Mouse (Mus musculus) MEL-GATA-1-ER (cell line): Measurements from ENCODE around the gene Neurod4.
A peak's percentile ranks its signal among the peaks of the same experiment; 100 is the strongest.
"Not testable (repeated sequence)": the region's sequence is repeated elsewhere in the genome, so short reads cannot be mapped to it uniquely, and the experiment has no call there.

Source experiments
- DNase-seq: peaks from one replicate; pipeline ENCODE4 v3.0.0-alpha.2; 2012; ENCODE audit warnings: low read depth; ENCODE audit errors: extremely low read depth

Neurod4 gene

DNA sequence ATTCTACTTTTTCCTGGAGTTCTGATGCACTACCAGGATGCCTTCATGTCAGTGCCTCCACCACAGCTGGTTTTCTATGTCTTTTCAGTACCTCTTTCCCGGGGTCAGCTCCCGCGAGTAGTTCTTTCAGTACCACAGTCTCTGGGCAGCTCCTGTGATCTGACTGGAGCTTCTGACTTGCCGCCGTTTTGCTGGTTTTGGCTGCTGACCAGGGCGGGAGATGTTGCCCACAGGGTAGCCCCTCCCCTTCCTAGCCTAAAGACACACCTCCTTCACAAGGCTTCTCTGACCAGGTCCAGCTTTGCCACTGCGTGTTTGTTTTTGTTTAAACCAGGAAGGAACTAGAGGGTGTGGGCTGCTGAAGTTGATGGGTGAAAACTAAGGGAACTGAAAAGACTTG lies at the start of gene Neurod4:
Gene Neurod4, minus strand, starts transcription at position 175 of the 400 bp plus-strand sequence.
- peak; percentile 1 for DNase-seq

DNA sequence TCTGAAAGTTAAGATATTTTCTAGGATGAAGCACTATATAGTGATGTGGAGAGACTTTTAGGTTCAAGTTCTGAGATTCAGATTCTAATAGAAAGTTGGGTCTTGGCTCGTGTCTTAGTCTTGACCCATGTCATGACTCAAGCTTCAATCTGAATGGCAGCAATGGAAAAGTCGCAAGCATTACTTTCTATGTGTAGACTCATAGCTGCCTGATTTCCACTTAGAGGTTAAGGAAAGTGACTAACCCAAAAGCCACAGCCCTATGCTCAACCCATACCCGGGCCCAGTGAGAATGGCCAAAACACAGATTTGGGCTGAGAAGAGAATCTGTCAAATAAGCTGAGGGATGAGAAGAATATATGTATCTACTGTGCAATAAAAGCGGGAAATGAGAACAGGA lies 44.2 kb upstream of the Neurod4 start:
- DNase-seq, result no peak

DNA sequence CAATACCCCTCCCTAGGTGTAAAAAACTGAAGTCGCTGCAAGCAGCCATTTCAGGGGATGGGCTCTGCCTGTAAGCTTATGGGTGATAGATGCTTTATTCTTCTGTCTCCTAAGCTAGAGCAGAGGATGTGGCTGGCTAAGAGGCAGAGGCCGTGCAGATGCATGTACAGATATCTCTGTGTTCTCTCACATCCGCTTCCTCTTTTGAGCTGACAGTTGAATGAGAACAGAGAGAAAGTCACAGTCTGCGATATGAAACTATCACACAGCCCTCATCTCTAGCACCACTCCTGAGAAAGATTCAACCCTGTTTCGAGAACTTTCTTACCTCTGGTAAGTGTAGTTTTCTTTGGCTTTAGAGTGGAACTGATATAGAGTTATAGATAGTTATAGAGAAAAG lies 42.6 kb upstream of the Neurod4 start, which contains the start of gene Tespa1:
Gene Tespa1, plus strand, starts transcription at position 234 of the 400 bp plus-strand sequence.
- peak; percentile 93 for DNase-seq

DNA sequence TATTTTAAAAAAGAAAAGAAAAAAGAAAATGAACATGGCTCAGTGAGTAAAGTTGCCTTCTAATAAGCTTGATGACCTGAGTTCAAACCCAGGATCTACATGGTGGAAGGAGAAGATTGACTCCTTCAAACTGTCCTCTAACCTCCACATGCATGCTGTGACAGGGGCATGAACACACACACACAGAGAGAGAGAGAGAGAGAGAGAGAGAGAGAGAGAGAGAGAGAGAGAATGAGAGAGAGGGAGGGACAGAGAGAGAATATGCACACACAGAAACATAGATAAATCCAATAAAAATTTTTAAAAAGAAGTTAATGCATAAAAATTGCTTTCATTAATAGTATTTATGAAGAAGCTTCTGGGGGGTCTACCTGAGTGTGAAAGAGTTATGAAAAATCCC lies 42.0 kb upstream of the Neurod4 start:
- DNase-seq, result no peak

DNA sequence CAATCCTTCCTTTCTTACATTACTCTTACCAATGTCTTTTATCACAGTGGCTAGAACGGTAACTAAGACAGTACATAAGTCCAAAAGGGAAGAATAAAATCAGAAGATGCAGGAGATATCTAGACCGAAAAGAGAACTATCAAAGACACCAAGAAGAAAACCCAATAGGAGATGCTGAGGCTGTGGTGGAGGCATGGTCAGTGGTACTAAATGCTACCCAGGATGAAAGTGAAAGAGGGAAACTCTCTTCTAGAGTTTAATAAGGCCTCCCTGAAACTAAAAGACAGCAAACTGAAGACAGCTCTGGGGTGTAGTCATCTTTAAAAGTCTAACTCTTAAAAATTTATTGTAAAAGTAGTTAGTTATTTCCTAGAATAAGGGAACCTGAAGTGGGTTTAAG lies 40.7 kb upstream of the Neurod4 start:
- DNase-seq, result no peak

DNA sequence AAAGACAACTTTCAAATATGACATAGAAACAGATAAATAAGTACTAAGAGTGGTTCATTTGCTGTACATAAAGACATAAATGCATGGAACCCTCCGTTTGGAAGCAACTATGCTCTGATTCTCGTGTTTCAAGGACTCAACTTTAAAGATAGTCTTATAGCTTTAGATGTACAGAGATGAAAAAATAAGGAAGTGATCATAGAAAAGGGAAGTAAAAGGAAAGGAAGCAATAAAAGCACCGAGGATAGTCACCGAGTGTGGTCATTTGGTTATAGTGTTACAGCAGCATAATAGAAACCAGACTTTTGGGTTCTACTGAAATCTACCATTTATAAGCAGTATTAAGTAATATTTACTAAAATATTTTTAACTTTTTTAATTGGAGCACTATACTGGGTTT lies 38.7 kb upstream of the Neurod4 start:
- peak; percentile 81 for DNase-seq

DNA sequence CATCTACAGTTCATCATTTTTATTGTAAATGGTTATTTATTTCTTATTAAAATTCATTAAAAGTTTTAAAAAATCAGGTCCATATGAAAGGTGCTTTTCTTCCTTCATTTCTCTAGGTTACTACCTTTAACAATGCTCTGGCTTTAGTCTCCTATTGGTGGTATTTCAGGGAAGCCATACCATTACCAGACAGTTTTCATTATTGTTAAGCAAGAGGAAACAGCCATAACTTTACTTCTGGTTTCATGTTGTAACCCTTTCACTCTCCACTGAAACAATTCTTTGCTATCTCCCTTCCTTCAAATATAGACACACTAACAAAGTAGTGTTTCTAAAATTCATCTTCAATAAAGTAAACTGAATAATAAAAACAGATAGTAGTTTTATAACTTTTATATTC lies 35.8 kb upstream of the Neurod4 start:
- DNase-seq, result no peak

DNA sequence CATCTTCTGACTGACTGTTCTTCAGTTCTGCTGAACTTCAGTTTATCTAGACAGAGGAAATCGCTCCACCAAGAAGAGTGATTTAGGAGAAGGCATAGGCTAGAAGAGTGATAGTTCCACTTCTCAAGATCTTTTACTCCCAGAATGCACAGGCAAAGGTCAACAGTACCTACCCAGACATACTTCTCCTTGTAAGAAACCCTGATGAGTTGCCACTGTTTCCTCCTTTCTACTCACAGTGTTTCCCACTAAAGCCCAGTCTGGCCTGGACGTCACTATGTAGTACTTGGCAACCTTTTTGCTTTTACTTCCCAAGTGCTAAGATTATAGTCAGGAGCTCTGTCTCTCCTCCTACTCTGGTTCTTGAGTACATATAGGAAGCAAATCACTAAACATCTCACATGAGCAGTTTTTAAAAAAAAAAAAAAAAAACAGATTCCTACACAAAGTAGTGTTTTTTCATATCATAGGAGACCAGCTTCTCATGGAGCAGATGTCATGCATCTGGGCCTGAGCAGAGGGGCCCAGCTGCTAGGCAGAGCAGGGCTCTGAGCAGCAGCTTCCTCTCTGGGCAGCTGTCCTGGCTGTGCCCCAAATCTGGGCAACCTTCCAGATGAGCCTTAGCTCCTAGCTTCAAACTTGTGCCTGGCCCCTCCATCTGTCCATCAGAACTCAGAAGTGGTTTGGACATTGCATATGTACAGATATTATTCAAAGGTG lies 34.2 kb upstream of the Neurod4 start:
- no peak for DNase-seq

DNA sequence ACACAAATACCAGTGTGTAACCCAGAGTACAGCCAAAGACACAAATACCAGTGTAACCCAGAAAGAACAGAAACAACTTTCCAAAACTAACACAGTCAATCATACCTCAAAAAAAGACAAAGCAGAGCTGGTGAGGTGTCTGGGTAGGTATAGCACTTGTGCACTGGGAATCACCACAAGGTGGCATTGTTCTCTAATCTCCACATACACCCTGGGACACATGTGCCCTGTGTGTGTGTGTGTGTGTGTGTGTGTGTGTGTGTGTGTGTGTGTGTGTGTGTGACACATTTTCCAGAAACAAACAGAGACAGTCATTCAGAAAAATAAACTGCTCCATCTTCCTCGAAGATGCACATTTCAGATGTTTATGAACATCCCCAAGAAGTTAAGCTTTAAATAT lies 33.5 kb upstream of the Neurod4 start:
- no peak for DNase-seq

DNA sequence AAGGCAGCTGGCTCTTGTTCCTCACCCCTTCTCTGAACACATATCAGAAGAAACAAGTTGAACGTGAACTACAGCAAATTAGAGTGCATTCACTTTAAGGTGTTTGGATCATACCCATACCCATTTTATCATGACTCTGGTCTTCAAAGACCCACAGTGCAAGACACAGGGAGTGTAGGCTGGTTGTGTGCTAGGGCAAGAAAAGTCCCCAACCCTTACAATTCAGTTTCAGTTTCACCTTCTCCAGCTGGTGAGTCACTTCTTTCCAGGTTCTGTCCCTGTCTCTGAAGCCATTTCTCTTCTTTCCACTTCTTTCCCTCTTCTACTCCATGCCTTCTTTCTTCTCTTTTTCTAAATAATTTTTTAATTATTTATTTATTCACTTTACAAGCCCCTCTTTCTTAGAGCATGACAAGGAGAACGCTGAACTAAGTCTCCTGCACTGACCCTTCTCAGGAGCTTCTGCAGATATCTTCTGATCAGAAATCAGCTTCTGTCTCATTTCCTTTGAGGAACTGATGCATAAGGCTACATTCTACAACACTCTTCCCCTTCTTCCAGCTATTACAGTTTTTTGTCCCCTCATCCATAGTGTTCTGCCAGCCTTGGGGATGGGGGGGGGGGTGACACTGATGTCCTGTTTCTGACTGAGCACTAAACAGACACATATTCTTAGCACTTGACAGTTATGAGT lies 31.6 kb upstream of the Neurod4 start:
- no peak for DNase-seq

DNA sequence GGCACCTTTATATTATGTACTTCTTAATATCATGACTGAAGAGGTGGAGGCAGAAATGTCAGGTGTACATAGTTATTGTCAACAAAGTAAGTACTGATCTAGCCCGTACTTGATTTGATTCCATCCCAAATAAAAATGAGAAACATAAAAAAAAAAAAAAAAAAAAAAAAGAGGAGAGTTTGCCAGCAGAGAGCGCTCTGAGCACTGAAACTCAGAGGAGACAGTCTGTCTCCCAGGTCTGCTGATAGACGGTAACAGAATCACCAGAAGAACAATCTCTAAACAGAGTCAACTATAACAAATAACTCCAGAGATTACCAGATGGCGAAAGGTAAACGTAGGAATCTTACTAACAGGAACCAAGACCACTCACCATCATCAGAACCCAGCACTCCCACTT lies 24.1 kb upstream of the Neurod4 start:
- not testable (repeated sequence) for DNase-seq

DNA sequence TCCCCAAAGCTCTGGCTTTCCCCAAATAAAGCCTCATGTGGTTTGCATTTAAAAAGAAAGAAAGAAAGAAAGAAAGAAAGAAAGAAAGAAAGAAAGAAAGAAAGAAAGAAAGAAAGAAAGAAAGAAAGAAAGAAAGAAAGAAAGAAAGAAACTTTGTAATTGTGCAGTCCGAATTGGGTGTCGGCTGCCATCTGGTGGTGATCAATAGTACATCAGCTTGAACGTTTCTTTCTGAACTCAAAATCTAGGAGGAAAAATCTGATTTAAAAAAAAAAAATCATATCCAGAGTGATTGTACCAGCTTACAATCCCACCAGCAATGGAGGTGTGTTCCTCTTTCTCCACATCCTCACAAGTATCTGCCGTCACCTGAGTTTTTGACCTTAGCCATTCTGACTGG lies 18.7 kb upstream of the Neurod4 start:
- DNase-seq, result not testable (repeated sequence)

DNA sequence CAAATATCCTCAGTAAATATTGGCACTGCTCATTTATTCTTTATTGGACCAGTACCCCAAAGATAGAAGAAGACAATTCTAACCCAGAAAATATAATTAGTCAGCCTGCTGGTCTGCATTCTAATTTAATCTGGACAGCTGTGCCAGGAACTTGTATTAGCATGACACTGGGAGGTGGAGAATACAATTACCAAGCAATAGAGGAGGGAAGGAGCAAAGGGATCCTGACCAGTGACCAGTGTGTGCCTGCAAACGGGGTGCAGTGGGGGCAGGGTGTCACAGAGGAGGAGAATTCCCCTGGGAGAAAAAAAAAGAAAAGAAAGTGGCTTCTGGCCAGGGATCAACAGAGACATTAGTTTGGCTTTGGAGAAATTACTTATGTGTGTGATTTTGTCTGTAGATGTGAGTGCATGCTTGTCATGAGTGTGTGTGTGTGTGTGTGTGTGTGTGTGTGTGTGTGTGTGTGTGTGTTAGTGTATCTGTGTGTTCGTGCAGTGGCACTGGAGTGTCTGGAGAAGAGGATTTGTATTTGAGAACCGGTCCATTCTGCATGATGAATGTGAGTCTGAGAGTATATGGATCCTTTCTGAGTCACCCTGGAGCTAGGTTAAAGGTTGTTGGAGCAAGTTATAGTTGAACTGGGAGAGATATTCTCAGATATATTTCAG lies 13.8 kb upstream of the Neurod4 start:
- DNase-seq, result no peak

DNA sequence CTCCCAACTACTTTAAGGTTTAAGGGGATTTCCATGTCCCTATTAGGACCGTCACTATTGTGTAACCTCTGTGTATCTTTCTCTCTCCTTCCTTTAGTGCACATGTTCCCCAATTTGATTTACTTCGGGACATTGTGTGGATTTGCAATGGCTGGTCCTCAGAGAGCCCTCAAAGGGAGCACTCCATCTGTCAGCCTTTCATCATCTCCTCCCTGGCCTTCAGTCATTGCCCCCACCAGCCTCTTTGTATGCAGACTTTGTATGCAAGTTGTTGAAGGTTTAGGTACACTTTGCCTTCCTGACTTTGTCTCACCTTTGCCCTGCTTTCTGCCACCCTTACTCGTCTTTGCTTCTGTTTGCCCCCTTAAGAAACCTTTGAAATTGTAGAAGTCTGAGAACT lies 8.0 kb upstream of the Neurod4 start:
- DNase-seq, result no peak

DNA sequence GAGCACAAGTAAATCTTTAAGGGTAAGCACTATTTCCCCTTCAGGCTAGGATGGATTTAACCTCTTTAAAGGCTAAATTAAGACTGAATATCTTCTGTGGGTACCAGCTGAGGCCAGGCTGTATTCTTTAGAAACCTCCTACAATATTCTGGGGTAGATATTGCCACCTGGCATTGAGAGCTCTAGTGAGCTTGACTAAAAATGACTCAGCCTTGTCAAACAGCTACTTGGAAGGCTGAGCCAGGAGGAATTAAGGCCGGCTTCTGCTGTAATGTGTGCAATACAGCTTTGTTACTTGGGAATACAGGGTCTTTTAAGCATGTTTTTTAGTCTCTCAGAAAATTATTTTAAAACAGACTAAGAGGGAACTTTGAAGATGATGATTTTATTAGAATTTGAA lies 7.2 kb upstream of the Neurod4 start:
- DNase-seq, result no peak

DNA sequence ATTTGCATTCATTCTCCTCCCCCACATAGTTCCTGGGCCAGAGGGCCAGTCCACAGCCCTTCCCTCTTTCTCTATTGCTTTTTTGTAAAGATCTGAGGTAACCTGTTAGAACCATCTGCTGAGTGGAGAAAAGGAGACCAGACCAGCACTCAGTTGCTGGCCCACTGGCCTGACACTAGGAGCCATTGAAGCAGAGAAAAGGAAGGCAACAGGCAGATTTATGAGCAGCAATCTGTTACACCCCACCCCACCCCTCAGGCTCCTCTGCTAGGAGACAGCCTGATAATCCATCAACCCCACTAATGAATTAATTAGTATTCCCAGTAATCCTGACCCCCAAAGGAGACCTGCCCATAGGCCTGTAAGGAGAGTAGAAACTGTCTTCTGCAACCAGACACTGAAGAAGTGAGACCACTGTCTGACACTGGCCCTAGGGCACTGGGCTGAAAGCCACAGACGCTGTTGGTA lies 2.0 kb upstream of the Neurod4 start:
- DNase-seq, result no peak

DNA sequence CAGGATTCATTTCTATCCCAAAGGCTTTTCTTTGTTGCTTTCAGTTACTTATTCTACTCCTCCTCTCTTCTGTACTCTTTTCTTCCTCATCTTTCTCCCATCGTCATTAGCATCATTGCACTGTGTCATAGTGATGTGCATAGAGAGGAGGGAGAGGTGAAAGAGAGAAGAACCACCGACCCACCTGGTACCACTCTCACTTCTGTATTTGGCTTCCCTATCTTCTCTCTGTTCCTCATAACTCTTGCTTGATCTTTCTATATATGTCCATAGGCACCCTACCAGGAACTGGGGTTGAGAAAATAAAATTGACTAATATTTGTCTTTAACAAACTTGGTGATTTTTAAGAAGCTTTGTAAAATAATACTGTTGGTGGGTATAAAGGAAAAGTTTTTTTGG lies 3.5 kb downstream of the Neurod4 start:
- no peak for DNase-seq

DNA sequence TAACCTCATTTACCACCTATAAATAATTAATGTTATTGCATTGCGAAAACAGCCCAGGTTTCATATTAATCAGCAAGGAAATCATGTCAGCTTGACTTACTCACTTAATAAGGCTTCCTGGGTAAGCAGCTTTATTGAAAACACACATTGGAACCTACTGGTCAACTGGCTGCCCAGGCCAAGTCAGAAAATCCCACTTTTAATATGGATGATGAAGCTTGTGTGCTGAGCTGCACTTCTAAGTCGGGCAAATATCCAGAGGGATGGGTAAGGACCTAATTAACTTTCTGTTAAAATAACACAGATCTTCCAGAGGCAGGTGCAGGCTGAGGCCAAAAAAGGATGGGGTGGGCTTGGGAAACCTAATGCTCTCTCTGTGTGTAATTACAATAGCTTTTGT lies 4.3 kb downstream of the Neurod4 start:
- DNase-seq, result no peak

DNA sequence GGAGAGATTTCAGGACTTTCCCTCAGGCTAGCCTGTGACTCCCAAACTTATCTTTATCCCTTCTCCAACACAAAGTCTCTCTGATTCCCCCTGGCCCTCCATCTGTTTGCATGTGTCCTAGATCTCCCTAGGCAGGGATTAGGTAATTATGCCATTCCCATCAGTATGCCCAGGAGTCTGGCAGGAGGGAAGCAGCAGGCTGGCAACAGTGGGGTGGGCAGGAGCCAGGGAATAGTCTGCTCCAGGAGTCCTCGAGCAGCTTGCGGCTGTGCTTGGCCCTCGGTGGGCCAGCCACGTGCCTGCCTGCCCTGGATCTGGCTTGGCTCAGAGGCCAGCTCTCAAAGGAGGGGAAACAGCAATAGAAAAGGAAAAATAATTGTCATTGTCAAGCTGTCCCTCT lies 16.8 kb downstream of the Neurod4 start:
- no peak for DNase-seq

DNA sequence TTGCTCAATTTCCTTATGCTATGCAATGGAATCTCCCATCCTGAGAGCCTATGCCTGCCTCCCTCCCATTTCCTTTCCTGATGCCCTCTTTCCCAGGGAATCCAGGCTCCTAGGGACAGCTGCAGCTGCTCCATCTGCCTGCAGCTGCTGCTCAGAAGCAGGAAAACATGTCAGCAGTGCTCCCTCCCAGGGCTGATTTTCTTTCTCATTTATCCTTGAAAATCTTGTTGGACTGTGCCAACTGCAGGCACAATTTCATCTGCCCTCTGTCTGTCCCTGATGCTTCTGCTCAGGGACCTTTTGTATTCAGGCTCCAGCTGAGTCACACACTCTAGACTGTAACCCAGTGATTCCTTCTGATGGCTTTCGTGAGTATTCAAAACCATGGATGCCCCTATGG lies 20.6 kb downstream of the Neurod4 start:
- DNase-seq, result no peak

DNA sequence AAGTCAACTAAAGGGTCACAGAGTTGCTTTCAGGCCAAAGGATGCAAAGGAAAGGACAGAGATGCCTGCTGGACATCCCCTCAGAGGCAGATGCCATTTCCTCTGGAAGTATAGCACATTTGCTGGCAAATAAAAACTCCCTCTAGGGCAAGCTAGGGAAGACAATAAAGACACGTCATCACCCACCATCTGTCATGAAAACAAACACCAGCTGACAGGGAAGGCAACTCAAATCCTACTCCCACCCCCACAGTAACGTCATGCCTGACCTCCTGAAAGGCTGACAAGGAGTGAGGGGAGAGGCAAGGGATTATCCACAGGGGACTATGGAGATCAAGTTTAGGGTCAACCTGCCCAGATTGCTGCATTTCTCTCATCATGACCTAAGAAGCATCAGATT lies 35.8 kb downstream of the Neurod4 start:
- no peak for DNase-seq
